Mouse (Mus musculus) frontal cortex, postnatal 14 days (tissue): Measurements from ENCODE around the gene Rsc1a1.

Source experiments
- DNase-seq, 2 experiments: peaks; one replicate each; pipeline ENCODE4 v3.0.0; 2022; ENCODE audit warnings: low spot score in 2 of 2

Gene Rsc1a1

GRCm38 (mm10) chr4:141653813-141654212 is 31.6 kb downstream of the Rsc1a1 start:
- DNase-seq = no peak

GRCm38 (mm10) chr4:141653044-141653443 is 32.4 kb downstream of the Rsc1a1 start:
- no peak for DNase-seq

GRCm38 (mm10) chr4:141651944-141652343 is 33.5 kb downstream of the Rsc1a1 start:
- DNase-seq = no peak

GRCm38 (mm10) chr4:141651286-141651685 is 34.1 kb downstream of the Rsc1a1 start:
- no peak for DNase-seq

GRCm38 (mm10) chr4:141649244-141649643 is 36.2 kb downstream of the Rsc1a1 start:
- peak in 1 of 2 experiments; percentile 29 for DNase-seq

- no peak for DNase-seq
Observed at GRCm38 (mm10) chr4:141648262-141648661, 37.1 kb downstream of the Rsc1a1 start.

- no peak for DNase-seq
Observed at GRCm38 (mm10) chr4:141647187-141647586, 38.2 kb downstream of the Rsc1a1 start.

GRCm38 (mm10) chr4:141645988-141646387 is 39.4 kb downstream of the Rsc1a1 start:
- DNase-seq = no peak

GRCm38 (mm10) chr4:141643118-141643855 is 42.1 kb downstream of the Rsc1a1 start:
- DNase-seq = peak in 1 of 2 experiments; percentile 46

DNA sequence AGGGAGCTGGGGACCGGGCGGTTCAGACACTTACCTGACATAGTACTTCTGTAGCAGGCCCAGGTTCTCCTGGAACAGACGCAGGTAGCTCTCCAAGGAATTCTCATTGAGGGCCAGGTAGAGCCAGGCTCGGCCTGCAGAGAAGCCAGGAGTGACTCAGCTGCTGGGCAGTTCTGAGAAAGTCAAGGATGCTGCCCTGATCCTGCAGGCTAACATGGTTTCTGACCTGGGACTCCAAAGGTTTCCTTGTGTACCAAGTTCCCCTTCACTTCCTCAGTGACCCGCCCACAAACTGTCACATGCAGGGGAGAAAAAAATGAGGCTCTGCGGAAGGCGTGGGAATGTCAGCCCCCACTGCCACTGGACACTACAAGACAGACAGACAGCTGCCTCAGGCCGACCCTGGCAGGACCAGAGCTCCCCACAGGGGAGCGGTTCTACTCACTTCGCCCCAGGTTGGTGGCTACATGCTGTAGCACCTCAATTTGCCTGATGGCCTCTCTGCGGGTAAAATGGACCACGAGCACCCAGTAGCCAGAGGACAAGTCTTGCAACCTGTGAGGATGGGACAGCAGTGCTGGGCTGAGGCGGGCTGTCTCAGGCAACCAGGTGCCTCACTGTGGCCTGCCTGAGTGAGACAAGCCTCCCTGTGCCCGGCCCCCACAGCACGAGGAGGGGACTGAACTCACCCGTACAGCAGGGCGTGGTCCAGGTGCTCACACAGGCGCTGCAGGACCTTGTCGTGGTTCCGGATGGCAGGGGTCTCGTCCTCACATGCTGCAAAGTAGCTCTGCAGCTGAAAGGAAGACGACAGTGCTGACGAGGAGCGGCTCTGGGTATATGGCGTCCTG is 43.2 kb downstream of the Rsc1a1 start:
- no peak for DNase-seq

DNA sequence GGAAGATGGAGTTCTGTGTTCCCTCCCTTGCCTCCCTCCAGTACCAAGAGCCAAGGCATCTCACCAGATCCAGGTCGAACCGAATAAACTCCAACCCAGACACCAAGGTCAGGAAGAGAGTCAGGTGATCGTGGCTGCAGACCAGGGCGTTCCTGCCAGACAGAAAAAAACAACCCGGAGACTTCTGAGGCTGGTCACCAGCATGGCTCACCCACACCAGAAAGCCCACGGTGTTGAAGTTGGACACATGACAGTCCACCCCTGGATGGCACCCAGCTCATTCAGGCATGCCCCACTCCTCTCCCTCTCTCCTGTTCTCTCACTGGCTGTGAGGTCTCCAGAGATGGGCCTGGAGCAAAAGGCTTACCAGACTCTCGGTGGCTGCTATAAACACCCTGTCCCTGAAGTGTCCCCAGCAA is 44.0 kb downstream of the Rsc1a1 start:
- no peak for DNase-seq

DNA sequence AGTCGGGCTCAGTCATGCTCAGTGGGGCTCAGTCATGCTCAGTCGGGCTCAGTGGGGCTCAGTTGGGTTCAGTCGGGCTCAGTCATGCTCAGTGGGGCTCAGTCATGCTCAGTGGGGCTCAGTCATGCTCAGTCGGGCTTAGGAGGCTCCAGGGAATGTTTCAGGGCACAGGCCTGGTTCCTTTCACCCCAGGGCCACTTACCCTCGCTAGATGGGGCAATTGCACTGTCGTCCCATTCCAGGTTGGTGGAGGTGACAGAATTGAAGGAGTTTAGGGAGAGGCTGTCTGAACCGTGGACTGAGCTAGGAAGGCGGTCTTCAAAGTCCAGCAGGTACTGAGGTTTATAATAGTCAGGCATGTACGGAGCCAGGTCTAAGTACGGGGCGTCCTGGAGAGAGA is 45.9 kb downstream of the Rsc1a1 start:
- no peak for DNase-seq

DNA sequence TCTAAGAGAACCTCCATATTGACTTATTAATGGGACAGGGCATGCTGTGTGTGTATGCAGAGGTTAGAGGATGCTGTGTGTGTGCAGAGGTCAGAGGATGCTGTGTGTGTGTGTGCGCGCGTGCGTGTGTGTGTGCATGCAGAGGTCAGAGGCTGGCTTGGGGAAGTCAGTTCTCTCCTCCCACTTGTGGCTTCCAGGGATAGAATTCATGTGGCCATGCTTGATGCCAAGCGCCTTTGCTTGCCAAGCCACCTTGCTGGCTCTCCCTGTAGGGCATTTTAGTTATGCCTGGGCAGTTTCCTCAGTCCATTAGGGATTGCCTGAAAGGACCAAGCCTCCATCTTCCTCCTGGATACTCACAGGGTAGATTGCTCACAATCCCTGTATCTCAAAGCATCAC is 48.7 kb downstream of the Rsc1a1 start:
- DNase-seq = no peak

DNA sequence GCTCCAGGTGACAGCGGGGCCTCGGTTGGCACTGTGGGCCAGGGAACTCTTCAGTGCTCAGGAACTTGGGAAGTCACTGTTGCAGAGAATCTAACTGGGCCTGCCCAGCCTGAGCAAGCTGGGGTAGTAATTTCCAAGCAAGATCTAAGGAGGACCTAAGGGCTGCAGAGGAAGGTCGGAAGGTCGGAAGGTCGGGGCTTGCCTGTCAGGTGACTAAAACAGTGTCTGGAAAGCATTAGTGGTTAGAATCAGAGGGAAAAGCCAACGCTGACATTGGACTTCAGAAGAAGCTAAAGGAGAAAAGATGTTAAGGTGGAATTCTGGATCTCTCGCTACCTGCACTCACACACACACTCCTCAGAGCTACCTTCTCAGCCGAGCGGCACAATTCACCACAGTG is 49.4 kb downstream of the Rsc1a1 start:
- no peak for DNase-seq
